Mouse (Mus musculus): Measurements from ENCODE around the gene Sars.

Gene Sars

DNA sequence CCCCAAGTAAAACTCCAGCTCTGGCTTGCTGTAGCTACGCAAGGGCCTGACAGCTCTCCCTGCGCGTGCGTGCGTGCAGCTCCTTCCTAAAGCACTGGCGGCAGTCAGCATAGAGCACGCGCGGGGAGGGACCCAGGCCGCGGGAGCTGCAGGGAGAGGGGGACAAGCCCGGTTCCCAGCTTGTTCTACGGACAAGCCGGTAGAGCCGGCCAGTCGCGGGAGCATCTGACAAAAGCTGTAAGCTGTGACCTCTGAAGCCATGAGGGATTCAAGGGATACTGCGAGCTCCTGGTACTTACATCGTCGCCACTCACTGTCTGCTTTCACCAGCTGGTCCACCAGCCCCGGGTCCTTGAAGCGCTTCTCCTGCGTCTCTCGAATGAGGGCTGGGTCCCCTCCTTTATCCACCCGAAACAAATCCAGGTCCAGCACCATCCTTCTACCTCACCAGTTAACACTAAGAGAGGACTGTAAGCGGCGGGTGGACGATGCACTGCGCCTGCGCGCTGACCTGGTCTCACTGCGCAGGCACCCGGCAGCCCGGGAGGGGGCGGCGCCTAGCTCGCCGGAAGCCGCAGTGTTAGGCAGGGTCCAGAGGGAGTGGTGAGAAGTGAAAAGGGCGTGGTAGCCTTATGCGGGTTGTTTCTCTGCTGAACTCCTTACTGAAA, at the start of gene Sars:
TSS of gene Sars (minus strand) at position 512 of the 668 bp plus-strand sequence.
- CTCF ChIA-PET: no interaction called here

DNA sequence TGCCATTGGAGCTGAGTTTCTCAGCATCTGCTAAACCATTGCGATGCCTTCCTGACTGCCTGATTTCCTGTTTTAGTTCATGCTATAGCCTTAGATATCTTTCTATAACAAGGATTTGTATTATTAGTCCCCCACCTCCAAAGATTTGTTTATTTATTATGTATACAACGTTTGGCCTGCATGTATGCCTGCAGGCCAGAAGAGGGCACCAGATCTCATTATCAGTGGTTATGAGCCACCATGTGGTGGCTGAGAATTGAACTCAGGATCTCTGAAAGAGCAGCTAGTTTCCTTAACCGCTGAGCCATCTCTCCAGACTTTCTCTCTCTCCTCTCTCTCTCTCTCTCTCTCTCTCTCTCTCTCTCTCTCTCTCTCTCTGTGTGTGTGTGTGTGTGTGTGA, 45.0 kb upstream of the Sars start:
- CTCF ChIA-PET: interaction anchor here (0.5 to 0.6 kb wide), 3 partner anchors 88 to 102 kb away, joined by 3 to 17 read pairs (median 7); no protein-coding TSS in a partner anchor

DNA sequence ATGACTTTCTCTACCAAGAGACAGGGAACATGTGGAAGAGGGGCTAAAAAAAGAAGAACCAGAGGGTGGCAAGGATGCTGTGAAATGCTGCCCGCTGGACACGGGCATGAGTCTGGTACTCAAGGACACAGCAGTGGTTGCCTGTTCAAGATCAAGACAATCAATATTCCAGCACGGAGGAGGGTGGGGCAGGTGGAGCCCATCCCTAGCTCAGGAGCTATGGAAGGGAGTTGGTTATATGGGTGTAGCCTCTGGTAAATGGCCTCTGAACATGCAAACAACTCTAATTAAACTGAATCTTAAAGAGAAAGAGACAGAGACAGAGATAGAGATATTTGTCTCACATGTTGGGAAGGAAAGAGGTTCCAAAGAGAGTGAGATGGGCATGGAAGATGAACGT, 39.7 kb upstream of the Sars start:
- CTCF ChIA-PET: no interaction called here

DNA sequence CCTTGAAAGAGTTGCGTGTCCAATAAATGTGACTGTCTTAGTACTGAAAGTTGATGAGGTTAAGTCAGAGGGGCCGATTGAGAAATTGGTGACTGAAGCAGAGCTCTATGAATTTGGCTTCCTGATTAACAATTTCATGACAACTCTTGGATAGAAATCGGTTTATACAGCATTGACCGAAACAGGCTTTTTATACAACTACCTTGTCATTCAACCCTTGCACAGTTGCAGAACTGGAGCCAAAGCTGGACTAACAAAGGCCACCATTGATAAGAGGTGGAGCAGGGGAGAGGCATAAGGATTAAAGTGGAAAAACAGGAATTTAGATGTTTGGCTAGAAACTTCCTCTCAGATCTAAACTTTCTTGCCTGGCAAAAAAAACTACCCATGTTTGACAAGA, 33.8 kb upstream of the Sars start:
- CTCF ChIA-PET: interaction anchor here (0.6 kb wide), 1 partner anchor 377 kb away, joined by 8 read pairs; no protein-coding TSS in a partner anchor

DNA sequence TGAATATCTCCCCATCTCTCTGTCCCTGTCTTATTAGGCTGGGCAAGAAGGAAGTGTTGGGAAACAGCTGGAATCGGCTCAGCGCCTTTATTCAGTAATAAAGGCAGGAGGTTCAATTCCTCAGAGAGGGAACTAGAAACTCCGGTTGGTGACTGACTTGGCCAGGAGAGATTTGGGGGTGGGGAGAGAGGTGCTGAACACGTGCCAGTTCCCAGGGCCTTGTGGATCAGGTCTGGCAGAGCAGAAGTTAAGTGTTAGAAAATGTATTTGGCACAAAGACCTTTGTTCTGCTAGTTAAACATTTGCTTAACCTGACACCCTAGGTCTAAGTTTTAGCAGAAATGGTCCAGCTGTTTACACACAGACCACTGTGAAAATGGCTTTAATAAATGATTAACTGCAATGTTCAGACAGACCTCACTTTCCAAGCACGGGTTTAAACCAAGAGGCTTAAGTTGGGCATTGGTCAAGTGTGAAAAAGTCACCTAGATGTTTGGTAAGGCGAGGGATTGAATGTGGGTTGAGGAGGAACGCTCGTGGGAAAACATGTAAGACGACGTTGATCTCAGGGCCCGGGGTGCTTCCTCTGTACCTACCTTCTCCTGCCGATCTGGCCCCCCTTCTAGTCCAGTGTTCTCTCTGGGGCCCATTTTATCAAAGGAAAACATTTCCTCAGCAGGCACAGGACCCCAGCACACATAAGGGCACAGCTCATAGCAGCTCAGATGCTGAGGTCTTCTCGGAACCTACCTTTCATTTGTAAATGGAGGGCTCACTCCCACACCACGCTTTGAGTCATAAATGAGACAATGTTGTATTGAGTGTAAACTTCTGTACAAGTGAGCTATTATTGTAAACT, 32.0 kb upstream of the Sars start:
- CTCF ChIA-PET: no interaction called here

DNA sequence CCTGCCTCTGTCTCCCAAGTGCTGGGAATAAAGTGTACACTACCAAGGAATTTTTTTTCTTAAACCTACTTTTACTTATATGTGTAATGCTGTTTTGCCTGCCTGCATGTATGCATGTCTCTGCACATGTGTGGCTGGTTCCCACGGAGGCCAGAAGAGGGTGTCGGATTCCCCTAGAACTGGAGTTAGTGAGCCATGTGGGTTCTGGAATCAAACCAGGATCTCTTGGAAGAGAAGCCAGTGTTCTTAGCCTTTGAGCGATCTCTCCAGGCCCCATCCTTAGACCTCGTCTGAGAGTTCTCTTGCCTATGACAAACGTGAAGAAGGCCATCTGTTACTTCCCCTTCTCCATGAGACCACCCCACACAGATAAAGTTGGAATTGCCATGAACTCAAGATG, 30.5 kb upstream of the Sars start:
- CTCF ChIA-PET: no interaction called here

DNA sequence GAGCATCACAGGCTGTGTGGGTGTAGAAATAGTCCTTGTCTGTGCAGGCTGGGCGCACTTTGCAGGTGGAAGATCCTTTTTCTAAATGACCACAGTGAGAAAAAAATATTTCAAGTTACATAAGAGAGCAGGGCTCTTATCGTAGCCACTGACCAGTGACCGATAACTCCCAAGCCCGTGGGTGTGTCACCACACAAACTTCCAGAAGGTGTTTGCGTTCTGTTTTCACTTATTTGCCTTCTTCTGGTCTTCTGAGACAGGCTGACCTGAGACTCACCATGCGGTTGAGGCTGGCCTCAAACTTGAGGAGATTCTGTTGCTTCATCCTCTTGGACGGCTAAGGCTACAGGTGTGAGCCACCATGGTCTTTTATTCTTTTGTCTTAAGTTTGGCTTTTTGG, 30.0 kb upstream of the Sars start:
- CTCF ChIA-PET: no interaction called here

DNA sequence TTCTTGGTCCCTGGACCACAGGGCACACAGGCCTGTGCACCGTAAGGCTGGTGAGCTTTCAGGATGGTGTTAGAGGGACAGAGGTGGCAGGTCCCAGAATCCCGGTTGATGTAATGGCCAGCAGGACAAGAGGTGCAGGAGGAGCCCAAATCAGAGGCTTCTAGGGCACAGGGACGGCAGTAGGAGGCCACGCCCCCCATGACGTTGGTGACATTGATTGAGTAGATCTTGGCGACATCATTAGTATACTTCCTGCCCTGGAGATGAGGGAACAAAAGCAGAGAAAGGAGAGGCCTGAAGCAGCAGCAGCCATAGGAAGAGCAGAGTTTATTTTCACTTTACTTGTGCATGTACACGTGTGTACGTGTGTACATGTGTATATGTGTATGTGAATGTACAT, 22.8 kb upstream of the Sars start:
- CTCF ChIA-PET: interaction anchor here (0.7 kb wide), 1 partner anchor 156 kb away, joined by 5 read pairs; no protein-coding TSS in a partner anchor

DNA sequence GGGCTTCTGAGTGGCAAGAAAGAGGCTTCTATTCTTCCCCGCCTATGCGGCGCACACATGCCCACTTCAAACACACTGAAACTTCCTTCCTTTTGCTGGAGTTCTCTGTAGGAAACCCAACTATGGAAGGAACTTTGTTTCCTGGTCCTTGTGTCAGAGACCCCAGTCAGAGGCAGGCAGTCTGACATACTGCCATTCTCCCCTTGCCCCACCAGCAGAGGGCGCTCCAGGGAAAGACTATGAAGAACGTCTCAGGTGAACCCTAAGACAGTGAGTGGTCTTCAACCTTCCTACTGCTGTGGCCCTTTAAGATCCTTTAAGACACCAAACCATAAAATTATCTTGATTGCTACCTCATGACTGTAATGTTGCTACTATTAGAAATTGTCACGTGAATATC, 21.4 kb upstream of the Sars start:
- CTCF ChIA-PET: no interaction called here

DNA sequence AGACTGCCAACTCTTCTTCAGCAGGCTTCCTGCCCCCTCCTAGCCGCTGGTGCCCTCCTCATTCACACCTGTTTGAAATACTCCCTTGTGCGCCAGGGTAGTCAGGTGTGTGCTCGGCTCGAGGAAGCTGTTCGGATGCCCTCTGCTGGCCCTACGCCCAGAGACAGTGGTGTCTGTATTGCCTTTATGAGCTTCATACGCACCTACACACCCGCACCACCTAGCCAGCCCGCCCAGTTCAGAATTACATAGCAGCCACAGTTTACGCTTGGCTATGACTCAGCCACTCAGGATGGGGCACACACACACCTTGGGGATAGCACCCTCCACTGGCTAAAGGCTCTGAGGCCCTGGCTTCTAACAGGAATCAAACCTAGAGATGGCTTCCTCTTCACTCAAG, 13.9 kb upstream of the Sars start:
- CTCF ChIA-PET: no interaction called here

DNA sequence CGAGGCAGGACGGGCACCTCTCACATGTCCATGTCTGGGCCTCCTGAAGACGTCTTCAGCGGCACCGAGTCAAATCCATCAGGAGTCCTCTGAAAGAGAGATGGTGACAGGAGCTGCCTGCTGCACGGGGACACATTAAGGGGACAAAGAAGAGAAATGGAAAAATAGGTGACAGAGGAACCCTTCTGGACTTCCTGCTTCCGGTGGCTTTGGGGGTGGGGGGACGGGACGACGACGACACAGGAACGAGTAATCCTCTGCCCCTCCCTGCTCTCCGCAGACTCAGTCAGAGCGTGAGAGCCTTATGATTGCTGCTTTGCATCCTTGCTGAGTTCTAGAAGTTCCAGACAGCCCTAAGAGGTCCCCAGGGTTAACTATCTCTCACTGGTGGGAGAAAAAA, 13.4 kb upstream of the Sars start:
- CTCF ChIA-PET: no interaction called here

DNA sequence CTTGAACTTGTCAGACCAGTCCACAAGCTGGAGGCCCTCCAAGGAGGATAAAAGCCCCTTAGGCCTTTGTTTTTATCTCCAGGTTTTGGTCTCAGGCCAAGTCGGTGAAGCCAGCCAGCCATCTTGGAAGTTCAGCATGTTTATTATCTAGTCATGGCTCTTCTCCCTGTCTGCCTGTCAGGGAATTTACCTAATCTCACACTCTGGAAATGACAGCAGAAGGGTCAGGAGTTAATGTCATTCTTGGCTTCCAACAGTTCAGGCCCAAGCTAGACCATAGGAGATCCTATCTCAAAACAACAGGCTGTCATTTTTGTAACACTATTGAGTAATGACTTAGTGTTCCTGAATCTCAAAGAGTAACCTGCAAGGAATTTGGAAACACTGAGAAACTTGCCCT, 9.2 kb upstream of the Sars start:
- CTCF ChIA-PET: no interaction called here

DNA sequence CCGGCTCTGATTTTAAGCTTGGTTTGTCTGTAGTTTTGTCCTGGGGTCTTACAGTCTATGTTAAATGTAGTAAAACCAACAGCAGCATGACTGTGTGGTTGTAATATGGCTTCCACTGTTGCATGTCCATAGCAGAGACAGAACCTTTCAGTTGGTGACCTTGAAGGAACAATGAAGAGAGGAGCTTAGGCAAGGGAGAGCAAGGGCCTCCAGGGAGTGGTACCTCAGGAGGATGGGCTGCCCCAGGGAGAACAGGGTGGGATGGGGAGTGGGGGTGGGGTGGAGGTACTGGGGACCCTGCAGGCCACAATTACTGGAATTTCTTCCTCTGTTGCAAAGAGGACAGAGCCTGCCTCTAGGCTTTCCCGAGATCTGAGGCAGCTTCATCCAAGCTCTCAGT, 7.0 kb upstream of the Sars start:
- CTCF ChIA-PET: no interaction called here

DNA sequence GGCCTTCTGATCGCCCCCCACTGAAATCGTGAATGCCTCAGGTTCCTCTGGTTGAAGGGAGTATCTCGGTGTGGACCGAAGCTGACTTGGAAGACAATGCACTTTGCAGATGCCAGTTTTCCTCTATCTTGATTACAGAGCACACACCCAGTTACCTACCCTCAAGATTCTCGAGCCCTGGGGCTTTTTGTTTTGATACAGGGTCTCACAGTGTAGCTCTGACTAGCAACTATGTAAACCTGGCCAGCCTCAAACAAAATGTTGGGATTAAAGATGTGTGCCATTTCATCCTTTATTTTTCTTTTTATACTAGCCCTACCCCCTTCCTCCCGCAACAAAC, 327 bp upstream of the Sars start:
- CTCF ChIA-PET: interaction anchor here (0.6 kb wide), 1 partner anchor 36 kb away, joined by 5 read pairs; no protein-coding TSS in a partner anchor

DNA sequence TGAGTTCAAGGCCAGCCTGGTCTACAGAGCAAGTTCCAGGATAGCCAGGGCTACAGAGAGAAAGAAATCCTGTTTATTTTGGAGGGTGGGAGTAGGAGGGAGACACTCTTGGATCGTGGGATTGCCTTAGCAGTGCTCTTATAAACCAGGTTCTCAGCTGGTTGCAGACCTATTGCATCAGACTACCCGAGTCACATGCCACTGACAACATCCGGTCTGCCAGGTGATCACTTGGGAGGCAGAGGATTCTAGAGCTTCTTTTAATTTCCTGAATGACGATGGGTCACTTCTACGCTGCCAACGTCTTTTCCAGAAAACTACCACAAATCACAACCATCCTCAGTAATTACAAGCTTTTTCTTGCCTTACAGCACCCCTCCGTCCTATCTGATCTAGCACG, 980 bp downstream of the Sars start:
- CTCF ChIA-PET: no interaction called here

DNA sequence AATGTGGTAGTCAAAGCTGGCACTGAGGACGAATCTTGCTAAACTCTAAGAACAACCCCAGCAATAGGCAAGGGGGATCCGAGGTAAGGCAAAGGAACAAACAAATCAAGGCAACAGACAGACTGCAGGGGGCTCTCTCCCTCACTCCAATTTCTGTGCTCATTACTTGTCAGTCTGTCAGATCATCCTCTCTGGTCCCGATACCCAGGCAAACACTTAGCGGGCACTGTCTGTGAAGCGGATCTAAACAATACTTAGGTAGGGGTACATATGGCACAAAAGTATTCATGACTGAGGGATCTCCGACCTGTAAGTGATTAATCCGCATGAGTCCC, 8.7 kb downstream of the Sars start:
- CTCF ChIA-PET: no interaction called here

DNA sequence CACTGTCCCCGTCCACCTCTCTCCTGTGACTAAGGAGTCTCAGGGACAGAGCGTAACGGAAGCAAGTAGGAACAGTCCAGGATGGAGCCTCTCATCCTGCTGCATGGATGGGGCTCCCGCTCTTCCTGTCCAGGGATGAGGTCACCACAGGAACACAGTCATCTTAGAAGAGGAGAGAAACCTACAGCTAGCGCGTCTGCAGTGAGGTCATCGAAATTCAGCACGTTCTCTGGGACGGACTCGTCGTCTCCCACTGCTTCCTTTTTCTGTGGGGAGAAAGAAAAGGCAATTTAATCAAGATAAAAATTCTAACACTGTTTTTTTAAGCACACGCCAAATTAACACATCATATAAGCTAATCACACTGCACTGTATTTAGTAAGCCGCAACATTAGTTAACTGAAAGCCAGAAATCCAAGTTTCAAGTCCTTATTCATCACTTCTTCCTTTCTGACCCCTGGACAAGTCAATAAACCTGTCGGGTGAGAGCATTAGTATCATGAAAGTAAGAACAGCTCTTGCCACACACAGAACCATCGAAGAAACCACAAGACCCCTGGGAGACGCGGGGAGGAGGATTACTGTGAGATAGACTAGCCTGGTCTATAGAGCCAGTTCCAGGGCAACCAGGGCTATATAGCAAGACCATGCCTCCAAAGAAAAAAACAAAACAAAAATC, 9.2 kb downstream of the Sars start:
- CTCF ChIA-PET: no interaction called here

DNA sequence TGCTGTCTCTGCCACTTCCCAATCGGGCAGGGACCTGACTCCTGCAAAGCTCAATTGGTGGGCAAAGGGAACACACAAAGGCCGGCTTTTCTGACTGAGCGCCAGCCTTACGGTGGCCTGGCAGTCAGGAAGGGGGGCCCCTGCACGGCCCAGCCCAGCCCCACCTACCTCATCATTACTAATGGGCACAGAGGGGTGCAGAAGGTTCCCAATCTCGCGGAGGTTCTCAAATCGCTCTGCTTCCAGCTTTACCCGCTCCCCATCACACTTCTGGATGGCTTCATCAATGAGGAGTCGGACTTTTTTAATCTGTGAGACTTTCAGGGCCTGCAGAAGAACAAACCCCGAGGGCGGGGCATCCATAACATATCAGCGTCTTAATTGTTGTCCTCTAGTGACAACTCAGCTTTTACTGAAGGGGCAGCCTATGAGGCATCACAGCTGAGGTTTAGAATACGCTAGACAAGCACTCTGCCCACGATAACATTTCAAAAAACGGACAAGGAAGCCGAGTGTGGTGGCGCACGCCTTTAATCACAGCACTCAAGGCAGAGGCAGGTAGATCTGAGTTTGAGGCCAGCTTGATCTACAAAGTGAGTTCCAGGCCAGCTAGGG, 11.0 kb downstream of the Sars start:
- CTCF ChIA-PET: no interaction called here

DNA sequence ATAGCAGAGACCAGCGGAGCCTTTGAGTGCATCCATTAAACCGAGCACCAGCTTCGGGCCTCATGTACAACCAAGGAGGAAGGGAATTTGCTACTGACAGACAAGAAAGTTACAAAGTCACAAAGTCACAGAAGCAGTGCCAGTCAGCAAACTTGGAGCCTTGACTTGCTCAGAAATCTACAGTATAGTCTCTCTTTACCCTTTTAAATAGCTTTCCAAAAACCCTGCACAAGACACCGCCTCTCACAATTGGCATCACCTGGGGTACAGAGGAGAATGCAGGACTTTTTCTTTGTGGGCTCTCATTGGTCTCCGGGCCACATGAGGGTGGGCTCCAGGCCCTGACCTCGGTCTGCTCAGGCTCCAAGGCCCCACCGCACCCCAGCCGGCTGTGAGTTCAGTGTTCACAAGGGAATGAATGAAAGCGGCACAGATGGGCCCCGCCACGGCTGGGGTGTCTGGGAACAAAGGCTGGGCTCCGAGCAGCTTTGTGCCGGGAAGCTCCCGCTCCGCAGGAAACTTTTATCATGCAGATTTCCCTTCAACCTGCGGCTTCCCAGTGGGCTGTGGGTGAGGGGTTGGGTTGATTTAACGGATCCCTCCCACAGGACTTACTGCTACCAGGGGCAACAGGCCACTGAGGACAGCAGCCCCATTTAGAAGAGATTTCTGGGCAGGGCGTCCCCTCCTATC, 11.7 kb downstream of the Sars start:
- CTCF ChIA-PET: no interaction called here

DNA sequence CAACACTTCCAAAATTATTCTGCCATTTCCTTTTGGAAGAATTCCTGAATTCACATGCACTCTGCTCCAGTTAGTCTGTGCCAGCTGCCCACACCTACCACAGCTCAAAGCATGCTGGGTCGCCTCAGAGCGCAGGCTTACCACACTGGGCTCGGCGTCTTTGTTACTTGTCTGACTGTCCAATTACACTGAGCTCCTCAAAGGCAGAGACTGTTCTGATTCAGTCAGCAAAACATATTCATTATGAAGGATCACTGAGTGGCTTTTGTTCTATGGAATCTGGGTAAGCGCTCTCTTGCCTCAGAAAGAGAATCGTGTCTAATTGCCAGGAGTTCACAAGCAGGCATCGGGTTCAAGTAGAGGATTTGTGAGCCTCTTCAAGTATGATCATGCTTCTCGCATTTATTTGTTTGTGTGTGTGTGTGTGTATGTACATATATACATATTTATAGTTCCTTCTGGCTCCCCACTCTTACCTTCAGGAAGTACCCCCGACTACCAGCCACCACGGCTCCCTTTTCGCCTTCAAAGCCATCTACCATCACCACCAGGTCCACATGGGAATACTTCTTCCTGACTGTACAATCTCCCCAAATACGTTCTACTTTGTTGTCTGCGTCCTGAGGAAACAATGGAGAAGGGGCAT, 12.3 kb downstream of the Sars start:
- CTCF ChIA-PET: no interaction called here

DNA sequence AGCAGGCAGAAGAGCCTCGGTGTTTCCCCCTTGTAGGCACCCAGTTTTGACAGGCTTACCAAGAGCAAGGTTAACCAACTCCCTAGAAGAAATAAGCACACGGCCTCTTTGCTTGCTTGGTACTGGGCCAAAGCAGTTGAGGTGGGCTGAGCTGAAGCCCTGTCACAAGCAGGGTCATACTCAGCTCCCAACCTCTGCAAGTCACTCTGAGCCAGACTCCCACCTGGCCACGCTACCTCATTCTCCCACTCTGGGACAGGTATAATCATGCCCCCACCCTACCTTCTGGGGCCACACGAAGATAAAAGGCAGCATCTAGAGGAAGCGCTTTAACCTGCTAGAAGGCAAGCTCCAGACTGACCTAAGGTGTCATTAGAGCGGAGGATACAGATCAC, 19.4 kb downstream of the Sars start:
- CTCF ChIA-PET: no interaction called here
